Mouse (Mus musculus) fibroblast of lung, adult 2 months (primary cell): ENCODE results near the gene Bach2.

ENCODE experiments used
- DNase-seq: peaks from one replicate; pipeline ENCODE4 v3.0.0-alpha.2; 2011; ENCODE audit warnings: low read depth

Bach2 gene

DNA sequence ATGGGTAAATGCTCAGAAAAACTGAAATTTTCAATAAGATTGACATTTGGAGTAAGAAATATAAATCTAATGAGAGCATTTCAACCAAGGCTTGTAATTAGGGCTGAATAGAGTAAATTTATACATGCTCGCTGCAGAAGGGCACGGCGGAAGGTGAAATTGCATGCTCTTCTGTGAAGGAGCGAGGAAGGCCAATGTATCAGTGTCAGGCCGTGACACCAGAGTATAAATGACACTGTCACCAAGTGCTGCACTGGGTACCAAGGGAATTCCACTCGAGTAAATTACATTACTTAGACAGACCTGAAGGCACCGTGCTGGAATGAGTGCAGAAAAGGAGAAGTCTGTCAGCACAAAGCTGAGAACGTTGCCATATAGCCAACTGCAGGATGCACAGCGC is 190.1 kb downstream of the Bach2 start:
- DNase-seq, result no peak

DNA sequence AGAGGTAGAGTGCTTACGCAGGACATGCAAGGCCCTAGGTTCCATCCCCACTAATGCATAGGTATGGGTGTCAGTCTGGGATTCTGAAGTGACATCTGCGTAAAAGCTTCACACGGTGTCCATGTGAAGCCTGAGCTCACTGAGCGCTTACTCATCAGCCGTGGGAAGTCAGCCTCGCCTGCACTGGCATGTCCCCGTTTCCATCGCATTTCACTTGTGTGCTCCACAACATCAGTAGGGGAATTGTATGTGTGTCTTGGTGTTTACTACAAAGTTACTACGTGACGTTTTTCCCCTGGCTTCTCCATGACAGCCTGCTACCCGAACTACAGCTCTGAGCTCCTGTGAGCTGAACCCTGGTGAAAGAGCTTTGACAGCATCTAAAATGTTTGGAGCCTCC is 191.5 kb downstream of the Bach2 start:
- DNase-seq, result no peak

DNA sequence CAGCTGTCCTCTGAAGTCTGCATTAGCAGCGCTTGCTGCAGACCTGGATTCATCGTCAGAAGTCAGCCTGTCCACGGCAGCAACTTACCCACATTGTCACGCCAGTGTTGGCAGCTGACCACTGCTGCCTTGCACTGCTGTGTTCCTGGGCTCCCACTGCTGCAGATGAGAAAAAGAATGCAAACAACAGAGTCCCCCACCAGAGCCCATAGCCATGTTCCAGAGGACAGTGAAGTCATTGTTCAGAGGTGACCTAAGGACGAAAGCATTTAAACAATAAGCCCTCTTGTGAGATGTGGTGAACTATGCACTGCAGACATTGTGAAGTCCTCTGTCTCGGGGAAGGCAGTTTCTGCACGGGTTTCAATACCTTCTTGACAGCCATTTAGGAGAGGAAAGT is 192.4 kb downstream of the Bach2 start:
- no peak for DNase-seq

DNA sequence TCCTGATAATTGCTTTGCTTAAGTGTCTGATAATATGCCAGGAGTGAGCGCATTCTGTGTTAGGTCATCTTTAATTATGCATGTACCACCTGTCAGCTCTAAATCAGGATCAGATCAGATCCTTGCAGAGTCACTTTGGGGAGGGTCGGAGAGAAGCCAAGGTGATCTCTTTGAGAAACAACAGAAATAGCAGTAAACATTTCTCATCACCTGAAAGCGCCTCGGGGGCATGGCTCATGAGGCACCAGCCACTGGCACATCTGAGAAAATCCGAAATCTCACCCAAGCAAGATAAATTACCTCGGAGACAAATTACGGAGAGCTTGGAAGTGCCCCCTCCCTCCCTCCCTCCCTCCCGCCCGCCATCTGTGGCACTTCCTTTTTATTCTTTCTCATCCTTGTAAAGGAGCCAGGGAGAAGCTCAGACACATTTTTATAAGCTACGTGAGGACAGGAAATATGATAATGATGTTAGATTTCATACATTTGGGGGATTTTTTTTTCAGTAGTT is 193.7 kb downstream of the Bach2 start:
- DNase-seq, result no peak

DNA sequence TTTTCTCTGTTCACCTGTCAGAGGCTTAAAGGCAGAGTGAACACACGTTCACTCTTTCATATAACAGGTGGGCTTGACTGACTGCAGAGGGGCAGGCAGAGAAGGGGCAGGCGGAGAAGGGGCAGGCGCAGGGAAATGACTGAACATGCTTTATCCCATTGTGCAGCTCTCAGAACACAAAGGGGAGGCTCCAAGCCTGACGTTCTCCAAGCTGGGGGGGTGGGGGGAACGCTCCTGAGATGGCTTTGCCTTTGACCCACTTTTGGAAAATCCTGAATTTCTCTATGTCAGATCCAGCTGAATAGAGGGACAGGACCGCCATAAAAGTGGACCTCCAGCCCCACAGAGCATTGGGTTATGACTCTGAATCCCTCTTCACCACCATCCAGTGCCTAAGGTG is 194.3 kb downstream of the Bach2 start:
- no peak for DNase-seq

DNA sequence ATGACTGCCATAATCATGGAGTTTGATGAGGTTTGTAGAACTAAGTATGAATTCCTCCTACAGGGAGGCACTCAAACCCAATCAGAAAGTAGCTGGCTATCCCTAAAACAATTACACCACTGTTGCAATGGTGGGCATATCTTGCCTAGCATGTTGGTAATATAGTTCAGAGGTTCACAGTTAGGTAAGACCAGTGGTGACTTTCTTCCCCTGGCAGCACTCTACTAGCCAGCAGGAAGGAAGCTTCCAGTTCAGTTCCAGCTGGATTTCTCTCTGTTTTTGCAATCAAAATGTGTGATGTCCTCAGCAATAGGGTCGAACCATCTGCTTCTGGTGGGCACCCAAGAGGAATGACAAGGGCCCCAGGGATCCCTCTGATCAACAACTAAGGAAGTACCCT is 196.0 kb downstream of the Bach2 start:
- no peak for DNase-seq

DNA sequence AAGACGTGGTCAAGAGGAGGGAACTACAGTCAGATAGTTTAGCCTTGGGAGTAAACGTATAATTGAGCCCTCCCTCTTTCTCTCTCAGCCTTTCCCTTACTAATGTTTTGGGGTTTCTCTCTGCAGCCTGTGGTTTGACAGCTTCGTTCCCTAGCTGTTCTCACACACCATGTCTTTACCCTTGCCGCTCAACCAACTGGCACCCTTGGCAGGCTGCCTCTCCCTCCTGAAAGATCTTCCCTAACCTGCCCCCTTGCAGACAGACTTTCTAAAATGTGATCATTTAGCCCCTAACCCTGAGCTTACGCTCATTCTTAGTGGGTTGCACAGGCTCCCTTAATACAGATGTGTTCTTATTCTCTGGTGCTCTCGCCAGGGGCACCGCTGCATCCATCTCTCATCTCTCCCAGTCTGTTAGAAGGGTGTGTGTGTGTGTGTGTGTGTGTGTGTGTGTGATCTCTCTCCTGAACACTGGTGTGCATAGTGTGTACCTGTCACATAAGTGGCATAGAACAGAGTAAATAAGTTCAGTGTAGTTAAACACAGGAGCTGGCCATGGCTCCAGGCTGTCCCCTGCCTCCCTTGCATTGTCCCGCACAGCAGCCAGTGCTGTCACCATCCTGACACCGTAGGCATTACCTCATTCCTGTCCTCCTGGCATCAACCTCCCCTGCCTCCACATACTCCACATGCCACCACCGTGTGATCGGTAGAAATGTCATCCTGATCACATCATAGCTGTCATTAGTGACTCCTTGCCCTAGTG is 201.6 kb downstream of the Bach2 start:
- DNase-seq, result no peak

DNA sequence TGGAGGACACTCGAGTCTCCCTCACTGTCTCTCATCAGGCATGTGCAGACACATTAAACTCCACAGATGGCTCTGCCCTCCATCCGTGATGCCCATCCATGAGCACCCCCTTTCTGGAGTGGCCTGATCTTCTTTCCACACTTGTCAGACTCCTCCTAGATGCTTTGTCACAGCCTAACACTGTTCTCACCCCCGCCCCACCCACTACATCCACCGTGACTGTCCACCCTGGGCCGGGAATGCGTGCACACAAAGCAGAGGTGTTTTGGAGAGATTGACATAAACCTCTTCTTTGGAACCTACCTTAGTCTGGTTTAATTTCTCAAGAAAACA is 202.1 kb downstream of the Bach2 start:
- DNase-seq, result no peak

DNA sequence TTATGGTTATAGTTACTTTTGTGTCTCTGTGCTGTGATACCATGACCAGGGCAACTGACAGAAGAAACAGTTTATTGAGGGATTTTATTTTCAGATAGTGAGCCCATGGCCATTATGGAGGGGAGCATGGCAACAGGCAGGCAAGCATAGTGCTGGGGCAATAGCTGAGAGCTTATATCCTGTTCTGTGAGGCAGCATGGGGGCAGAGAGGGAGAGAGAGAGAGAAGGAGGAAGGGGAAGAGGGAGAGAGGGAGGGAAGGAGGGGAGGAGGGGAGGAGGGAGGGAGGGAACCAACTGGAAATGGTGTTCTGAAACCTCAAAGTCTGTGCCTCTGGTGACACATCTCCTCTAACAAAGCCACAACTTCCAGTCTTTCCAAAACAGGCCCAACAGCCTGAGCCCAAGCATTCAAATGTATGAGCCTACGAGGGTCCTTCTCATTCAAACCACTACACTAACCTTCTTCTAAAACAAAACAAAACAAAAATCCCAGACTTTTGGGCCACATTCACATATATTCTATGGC is 206.1 kb downstream of the Bach2 start:
- DNase-seq, result no peak

DNA sequence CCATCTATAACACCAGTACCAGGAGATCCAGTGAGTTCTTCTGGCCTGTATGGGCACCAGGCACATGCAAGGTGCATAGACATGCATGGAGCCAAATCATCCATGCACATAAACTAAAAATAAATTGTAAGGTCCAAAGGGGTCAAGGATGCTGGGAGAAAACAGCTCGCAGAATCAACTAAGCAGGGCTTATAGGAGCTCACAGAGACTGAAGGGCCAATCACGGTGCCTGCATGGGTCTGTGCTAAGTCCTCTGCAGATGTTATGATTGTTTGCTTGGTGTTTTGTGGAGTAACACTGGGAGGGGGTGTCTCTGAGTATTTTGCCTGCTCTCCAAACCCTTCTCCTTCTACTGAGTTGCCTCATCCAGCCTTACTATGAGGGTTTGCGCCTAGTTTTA is 209.2 kb downstream of the Bach2 start:
- no peak for DNase-seq

DNA sequence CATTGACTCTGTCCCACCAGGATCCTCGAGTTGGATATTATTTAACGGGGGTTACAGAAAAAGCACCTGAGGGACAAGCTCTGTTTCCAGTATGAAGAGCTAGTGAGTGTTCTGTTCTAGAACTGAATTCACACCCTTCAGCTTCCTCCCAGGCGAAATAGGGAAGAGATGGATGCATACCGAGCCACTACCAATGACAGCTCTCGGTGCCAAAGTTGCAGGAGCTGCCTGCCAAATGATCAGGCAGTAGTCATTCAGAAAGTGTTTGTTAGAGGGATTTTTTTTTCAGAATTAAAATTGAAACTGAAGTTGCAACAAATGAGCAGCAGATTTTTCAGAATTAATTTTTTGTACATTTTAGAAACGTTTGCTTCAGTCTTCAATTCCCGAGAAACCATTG is 223.4 kb downstream of the Bach2 start:
- no peak for DNase-seq

DNA sequence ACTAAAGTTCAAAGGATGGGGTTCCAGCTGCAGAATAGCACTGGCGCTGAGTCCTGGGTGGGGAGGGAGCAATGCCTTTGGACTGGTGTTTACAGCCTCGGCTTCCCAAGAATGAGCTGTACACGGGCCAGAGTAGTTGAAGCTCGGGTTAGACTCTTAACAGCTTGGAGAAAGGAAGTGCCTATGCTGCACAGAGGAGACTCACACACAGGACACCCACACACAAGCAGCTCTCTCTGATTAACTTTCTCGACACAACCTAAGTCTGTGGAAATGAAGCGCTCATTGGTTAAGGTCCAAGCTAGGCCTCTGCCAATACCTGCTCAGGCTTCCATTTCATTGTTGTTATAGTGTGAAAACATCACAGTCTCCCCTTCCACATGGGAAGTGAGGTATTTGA is 224.5 kb downstream of the Bach2 start:
- DNase-seq, result no peak

DNA sequence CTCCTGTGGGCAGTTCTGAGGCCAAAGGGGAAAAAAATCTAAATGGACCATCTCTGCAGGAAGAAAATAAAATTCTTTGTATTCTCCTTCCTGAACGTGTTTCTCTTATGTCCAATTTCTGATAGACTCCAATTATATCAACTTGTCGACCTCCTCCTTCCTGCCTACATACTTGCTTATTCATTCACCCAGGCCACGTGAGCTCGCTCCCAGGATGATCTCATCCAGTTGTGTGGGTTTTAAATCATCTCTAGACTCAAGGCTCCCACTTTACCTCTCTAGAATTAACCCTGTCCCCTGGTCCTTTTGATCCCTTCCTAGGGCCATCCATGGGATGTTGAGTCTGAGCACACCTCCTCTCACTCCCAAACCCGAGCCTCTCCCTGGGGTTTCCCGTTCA is 225.9 kb downstream of the Bach2 start:
- DNase-seq, result no peak

DNA sequence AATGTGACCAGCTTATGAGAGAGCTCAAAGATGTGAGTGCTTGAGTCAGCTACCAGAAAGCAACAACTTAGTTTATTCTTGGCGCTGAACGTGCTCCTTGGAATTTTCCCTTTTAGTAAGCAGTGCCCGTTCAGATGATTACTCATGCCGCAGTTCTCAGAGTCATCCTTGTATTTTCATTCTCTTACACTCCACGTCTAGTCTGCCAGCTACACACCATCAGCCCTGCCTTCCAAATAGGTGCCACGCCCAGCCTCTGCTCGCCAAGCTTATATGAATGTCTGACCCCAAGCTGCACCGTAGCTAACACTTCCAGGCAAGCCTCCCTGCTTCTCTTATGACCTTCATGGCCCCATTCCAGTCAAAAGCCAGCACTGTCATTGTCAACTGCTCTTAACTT is 227.4 kb downstream of the Bach2 start:
- peak; percentile 77 for DNase-seq

DNA sequence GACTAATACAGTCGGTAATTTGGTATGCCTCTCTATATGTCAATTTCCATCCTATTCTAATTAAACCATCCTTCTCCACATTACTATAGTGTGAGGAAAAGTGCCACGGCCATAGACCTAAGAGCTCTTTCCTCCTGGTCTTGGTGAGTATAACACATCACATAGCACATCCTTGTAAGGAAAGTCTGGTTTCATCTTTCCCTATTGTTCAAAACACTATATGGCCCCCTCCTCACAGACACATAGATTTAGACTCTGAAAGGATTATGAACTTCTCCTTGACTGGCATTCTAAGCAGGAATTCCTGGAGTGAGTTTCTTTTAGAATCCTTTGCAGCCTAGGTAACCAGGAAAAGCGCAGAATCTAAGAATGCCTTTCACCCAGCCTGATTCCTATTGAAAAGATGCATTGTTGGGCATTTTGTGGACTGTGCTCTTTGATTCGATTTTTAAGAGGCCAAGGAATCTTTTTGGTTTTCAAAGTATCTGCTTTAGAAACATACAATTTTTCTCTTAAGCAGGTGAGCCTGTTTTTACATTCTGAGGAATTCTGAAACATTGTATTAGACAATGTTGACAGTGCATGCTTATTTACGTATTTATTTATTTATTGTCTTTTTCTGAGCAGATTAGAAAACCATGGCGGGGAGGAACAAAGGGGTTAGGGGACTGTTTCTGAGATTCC is 239.5 kb downstream of the Bach2 start:
- no peak for DNase-seq

DNA sequence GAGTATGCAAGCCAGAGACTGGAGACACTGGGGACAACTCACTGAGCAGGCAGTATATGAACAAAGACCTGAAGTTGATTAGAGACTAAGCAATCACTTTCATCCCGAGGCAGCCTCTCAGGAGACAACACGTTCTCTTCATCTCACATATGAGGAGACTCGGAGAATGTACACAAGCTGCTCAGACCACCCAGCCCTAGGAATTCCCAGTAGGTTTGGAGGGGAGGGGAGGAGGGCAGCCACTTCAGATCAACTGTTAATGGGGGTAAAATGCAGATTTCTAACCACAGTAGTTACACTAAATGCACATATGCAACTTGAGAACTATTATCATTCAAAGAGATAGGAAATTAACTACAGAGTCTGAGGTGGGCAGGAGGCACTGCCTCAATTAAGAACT is 240.6 kb downstream of the Bach2 start:
- no peak for DNase-seq

DNA sequence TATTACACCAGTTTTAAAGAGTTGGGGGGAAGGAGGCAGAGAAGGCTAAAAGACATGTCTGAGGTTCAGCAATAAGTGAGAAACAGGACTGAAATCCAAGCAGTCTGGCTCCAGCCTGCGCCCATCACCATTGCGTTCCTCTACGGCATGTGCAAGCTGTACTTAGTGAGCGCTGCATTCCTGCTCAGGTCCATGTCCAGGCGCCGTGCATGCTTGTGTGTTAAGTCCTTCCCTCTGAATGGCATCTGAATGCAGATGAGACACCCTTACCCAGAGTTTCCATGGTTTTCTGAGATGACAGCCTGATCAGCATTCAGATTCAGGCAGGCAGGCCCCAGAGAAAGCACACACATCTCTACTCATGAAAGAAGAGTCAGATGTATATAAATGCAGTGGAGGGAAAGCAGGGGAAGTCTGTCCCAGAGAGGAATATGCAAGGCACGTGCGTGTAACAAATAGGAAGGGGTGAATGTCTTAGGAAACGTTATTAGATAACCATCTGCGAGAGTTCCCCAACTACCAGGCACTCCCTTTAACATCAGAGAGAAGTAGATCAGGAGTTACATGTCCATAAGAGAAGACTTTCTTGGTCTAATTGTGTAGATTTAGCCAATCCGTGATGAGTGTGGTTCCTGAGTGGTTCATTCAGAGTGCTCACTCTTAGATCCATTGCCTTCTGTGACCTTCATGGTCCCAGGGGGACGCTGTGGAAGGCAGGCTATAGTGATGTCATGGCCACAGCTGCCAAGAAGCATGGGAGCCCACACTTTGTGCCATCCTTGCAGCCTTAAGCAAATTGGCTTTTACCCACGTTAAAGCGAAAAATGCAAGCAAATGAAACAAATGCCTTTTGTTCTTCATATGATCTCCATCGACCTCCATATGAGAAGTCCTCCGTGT is 241.4 kb downstream of the Bach2 start:
- no peak for DNase-seq

DNA sequence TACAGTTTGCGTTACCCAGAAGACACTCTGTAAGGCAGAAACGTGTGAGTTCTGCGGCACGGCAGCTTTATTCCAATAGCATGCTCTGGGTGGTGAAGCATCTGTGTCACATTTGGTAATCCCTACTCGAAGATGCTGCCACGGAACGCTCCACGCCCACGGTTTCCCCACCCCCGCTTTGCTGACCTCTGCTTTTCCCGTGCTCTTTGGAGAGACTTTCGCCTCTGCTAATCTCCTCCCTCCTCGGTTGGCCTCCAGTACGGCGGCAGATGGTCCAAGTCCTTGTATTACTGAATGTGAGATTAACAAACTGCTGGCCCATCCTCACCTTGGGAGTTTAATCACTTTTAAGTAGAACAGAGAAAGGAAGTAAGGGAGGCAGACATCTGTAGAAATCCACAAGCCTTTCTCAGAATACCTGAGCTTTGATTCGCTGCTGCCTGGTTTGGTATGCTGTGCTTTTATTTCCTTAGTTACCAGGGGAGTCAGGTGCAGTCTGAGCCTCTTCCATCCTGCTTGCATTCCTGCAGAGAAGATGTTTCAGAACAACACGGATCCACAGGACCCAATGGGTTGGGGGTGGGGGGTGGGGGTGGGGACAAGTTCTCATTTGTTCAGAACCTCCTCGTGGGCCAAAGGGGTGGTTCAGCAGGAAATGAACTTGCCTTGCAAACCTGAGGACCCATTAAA is 242.9 kb downstream of the Bach2 start:
- DNase-seq, result no peak

DNA sequence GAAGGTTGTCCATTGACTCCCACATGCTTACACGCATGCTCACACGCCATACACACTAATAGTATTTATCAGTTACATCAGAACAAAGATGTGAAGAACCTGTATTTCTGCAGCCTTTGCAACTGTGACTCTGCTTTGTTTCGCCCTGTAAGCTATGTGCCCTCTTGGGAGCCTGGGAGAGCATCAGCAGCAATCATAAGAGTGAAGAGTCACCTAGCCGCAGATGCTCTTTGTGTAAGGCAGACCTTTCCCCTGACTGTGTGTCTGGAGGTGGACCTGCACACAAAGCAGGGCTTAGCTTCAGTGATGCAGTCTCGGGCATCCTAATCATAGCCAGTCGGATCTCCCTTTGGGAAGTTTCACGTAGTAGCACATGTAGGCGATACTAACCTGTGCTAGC is 243.5 kb downstream of the Bach2 start:
- DNase-seq, result no peak

DNA sequence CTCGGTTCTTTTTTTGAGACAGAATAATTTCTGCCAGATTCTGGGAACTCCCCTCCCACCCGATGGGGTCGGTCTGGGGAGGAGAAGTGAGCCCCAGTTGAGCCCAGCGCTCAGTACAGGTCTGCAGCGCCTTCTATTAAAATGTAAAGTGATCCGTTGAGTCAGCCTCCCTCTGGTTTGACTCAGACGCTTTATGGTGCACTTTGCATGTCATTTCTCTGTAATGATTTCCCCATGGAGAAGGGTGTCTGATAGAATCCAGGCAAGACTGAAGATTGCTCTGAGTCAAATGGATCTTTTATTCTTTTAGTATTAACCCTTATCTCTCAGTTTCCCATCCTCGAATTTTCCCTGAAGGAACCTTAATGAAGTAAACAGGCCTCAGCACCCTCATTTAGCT is 244.3 kb downstream of the Bach2 start:
- no peak for DNase-seq

DNA sequence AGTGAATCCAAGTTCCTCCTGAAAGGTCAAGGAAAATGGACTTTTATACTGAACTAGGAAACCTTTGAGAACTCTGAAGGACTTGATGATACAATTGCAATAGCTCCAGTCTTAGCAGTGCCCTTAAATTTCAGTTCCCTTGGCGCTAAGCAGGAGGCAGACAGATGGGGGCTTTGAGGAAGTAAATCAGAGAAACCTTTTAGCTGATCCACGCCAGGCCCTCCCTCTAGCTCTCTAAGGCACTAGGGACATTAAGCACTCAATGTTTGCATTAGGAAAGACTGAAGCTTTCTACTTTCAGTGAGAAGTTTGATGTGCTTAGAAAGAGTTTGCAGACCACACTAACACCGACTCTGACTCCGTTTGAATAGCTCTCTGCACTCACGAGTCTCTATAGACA is 247.2 kb downstream of the Bach2 start:
- DNase-seq, result no peak
